Mouse (Mus musculus): ENCODE data around the gene Filip1l. TPM values are rescaled to one million over a fixed set of nuclear protein-coding genes. Genes with fewer than 3 reads are reported as not detected.
A peak's percentile ranks its signal among the peaks of the same experiment; 100 is the strongest.

The Filip1l gene
- polyA plus RNA-seq, 1 experiment: 12.1 TPM

DNA sequence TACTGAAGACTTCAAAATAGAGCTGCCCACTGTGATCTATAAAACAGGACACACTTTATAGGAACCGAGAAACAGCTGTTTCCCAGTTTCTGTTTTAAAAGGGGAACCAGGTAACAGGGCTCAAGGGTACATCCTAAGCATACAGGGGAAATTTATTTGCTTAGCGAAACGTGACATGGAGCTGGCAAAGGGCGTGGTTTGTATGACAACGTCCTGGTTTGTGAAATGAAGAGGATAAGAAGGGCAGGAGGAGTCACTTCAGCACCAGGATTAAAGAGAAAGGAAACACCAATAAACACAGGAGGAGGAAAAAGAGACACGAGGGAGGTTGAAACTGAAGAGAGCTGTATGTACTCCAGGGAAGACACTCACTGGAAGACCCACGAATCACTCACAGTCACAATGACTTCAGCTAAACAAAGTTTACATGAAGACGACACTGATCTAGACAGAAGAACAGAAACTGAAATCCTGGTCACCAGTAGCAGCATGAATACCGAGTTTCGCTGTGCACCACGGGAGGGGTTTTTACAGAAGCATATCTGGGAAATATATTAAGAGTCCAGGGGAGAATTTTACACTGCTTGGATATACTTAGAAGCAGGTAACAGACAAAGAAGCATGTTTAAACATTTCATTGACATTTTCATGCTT lies 16.0 kb upstream of the Filip1l start:
- Histone ChIP-seq H3K4me2 (ENCODE audit: low read depth) (peak overlapping the region; percentile 21), H3K79me2 (ENCODE audit: control insufficient read depth, insufficient read depth) (no peaks in the 10 kb centered on the region), H3K27me3 (ENCODE audit: control insufficient read depth, insufficient read depth, insufficient read length) (no peaks in the 10 kb centered on the region), H3K4me3 (no peak overlapping the region), H3ac (ENCODE audit: control insufficient read depth, insufficient read length) (no peak overlapping the region), H3K36me3 (ENCODE audit: control insufficient read depth, insufficient read depth) (no peaks in the 10 kb centered on the region)
- TF ChIP-seq REST (IDR thresholded peaks at IDR 0.05; ENCODE audit: insufficient read depth, insufficient read length) (no peak), MYOG (IDR thresholded peaks at IDR 0.05; ENCODE audit: control insufficient read depth in 1 of 3, insufficient read depth in 1 of 3, insufficient read length in 2 of 3, low read depth in 2 of 3) (no peak), TCF3 (IDR thresholded peaks at IDR 0.05; ENCODE audit: insufficient read length, low read depth) (no peak), SRF (IDR thresholded peaks at IDR 0.05; ENCODE audit: control insufficient read depth, insufficient read length, low read depth) (no peak), MYOD1 (IDR thresholded peaks at IDR 0.05; ENCODE audit: control insufficient read depth in 1 of 3, insufficient read length in 2 of 3, low read depth in 2 of 3) (no peak), MAX (IDR thresholded peaks at IDR 0.05; ENCODE audit: low read depth) (no peak), USF1 (IDR thresholded peaks at IDR 0.05; ENCODE audit: low read depth) (no peak), TCF12 (IDR thresholded peaks at IDR 0.05; ENCODE audit: insufficient read depth, poor library complexity, severe bottlenecking) (no peak), CEBPB (IDR thresholded peaks at IDR 0.05; ENCODE audit: insufficient read depth, poor library complexity, severe bottlenecking) (no peak), POLR2A (IDR thresholded peaks at IDR 0.05; ENCODE audit: insufficient read length, low read depth) (no peak), E2F4 (IDR thresholded peaks at IDR 0.05; ENCODE audit: insufficient read depth) (no peak), POLR2AphosphoS2 (IDR thresholded peaks at IDR 0.05; ENCODE audit: insufficient read length, low read depth) (no peak)

DNA sequence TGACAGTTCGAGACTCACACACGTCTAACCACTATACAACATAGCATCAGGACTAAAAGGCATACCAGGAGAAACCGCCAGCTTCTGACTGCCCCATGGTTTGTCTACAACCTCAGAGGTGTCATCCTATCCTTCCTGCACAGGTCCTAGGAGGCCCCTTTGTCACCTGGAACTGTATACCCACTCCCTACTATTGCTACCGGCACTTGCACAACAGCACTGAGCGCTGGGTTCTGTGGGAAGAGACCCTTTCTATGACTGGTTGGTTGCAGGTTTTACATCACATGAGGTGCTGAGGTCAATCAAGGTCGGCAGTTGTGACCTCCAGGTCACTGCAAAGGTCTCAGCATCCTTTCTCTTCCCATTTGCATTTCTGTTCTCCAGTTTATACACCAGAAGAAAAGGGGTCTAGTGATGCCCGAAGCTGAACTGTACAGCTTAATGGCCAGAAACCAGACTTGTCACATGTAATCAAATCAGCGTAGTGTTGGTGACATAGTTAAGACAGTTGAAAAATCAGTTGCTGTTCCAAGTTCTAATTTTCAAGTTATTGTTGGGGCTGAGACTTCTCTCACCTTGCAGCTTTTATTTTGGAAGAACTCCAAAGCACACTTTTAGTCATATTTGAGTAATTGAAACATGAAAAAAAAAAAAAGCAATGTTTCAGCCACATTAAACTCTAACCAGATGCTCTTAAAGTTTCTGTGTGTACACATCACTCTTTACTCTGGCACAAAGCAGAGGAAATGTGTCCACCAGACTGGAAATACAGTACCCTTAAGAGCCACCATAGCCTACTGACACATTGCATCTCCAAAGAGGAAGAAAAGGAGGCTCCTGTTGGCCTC lies 12.9 kb upstream of the Filip1l start:
- H3K27me3 ChIP-seq (ENCODE audit: control insufficient read depth, insufficient read depth, insufficient read length): no peaks in the 10 kb centered on the region
- no peak overlapping the region for H3K4me2 ChIP-seq (ENCODE audit: low read depth)
- TF ChIP-seq POLR2A (IDR thresholded peaks at IDR 0.05; ENCODE audit: insufficient read length, low read depth): no peak
- H3K79me2 ChIP-seq (ENCODE audit: control insufficient read depth, insufficient read depth): no peaks in the 10 kb centered on the region
- no peak overlapping the region for H3K4me3 ChIP-seq
- no peaks in the 10 kb centered on the region for H3K36me3 ChIP-seq (ENCODE audit: control insufficient read depth, insufficient read depth)
- no peak overlapping the region for H3ac ChIP-seq (ENCODE audit: control insufficient read depth, insufficient read length)

DNA sequence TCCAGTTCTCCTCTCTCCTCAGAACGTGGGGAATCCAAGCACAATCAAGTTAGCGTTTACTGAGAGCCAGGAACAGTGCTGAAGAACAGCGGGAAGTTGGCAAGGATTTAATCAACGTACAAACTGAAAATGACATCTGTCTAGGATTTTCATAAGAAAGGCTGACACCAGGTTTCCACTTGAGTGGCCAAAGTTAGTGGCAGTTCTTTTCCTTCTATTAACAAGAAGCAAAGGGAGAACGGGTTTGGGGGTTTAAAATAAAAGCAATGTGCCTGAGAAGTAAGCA lies 12.3 kb upstream of the Filip1l start:
- Histone ChIP-seq H3ac (ENCODE audit: control insufficient read depth, insufficient read length) (no peak overlapping the region), H3K79me2 (ENCODE audit: control insufficient read depth, insufficient read depth) (no peaks in the 10 kb centered on the region), H3K36me3 (ENCODE audit: control insufficient read depth, insufficient read depth) (no peaks in the 10 kb centered on the region), H3K27me3 (ENCODE audit: control insufficient read depth, insufficient read depth, insufficient read length) (no peaks in the 10 kb centered on the region), H3K4me3 (no peak overlapping the region), H3K4me2 (ENCODE audit: low read depth) (no peak overlapping the region)
- TF ChIP-seq SRF (IDR thresholded peaks at IDR 0.05; ENCODE audit: control insufficient read depth, insufficient read length, low read depth): no peak

DNA sequence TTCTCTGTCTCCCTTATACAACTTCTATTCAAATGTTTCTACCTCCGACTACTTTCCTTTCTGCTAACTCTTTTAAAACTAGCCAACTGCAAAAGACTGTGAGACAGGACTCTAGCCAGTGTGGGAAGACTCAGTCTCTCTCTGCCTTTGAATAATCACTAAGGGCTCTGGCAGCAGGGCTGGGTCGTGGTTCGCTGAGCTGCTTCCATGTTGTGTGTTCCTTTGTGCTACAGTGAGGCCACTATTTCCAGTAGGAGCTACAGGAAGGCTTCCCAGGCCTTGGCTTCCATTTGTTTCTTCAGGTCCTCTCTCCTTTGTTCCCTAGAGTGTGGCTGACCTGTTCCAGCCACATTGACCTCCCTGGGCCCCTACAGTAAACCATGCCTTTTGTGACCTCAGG lies 6.6 kb upstream of the Filip1l start:
- no peaks in the 10 kb centered on the region for H3K27me3 ChIP-seq (ENCODE audit: control insufficient read depth, insufficient read depth, insufficient read length)
- H3K4me3 ChIP-seq: no peak overlapping the region
- H3K36me3 ChIP-seq (ENCODE audit: control insufficient read depth, insufficient read depth): no peaks in the 10 kb centered on the region
- no peak overlapping the region for H3ac ChIP-seq (ENCODE audit: control insufficient read depth, insufficient read length)
- no peak for TF ChIP-seq TCF12 (IDR thresholded peaks at IDR 0.05; ENCODE audit: insufficient read depth, poor library complexity, severe bottlenecking)
- TF ChIP-seq USF1 (IDR thresholded peaks at IDR 0.05; ENCODE audit: low read depth): no peak
- TF ChIP-seq REST (IDR thresholded peaks at IDR 0.05; ENCODE audit: insufficient read depth, insufficient read length): no peak
- TF ChIP-seq MYOG (IDR thresholded peaks at IDR 0.05; ENCODE audit: control insufficient read depth in 1 of 3, insufficient read depth in 1 of 3, insufficient read length in 2 of 3, low read depth in 2 of 3): no peak
- TF ChIP-seq CEBPB (IDR thresholded peaks at IDR 0.05; ENCODE audit: insufficient read depth, poor library complexity, severe bottlenecking): no peak
- TF ChIP-seq MYOD1 (IDR thresholded peaks at IDR 0.05; ENCODE audit: control insufficient read depth in 1 of 3, insufficient read length in 2 of 3, low read depth in 2 of 3): no peak
- TF ChIP-seq POLR2A (IDR thresholded peaks at IDR 0.05; ENCODE audit: insufficient read length, low read depth): no peak
- no peak for TF ChIP-seq TCF3 (IDR thresholded peaks at IDR 0.05; ENCODE audit: insufficient read length, low read depth)
- TF ChIP-seq MAX (IDR thresholded peaks at IDR 0.05; ENCODE audit: low read depth): no peak
- no peak for TF ChIP-seq SRF (IDR thresholded peaks at IDR 0.05; ENCODE audit: control insufficient read depth, insufficient read length, low read depth)
- TF ChIP-seq E2F4 (IDR thresholded peaks at IDR 0.05; ENCODE audit: insufficient read depth): no peak
- no peak for TF ChIP-seq POLR2AphosphoS2 (IDR thresholded peaks at IDR 0.05; ENCODE audit: insufficient read length, low read depth)
- no peaks in the 10 kb centered on the region for H3K79me2 ChIP-seq (ENCODE audit: control insufficient read depth, insufficient read depth)
- H3K4me2 ChIP-seq (ENCODE audit: low read depth): no peak overlapping the region

DNA sequence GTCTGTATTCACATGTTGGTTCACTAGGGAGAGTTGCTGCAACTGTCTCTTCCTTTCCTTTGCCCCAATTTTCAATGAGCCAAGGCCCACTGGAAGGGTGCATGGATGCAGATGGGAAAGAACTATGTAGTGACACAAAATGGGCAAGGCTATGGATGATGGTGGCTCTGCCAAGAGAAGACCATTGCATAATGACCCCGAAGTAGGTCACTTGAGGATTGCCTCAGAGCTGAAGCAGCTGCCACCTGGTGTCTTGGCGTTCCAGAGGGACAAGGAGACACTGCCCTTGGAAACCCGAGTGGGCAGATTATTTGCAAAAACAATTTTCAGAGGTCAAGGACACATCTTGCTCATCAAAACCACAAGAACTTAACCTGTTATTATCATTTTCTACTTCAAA lies 3.9 kb upstream of the Filip1l start:
- no peak overlapping the region for H3ac ChIP-seq (ENCODE audit: control insufficient read depth, insufficient read length)
- TF ChIP-seq MYOG (IDR thresholded peaks at IDR 0.05; ENCODE audit: control insufficient read depth in 1 of 3, insufficient read depth in 1 of 3, insufficient read length in 2 of 3, low read depth in 2 of 3): peak in 2 of 3 experiments; percentile 5 to 55
- peak in 2 of 3 experiments; percentile 43 to 78 for TF ChIP-seq MYOD1 (IDR thresholded peaks at IDR 0.05; ENCODE audit: control insufficient read depth in 1 of 3, insufficient read length in 2 of 3, low read depth in 2 of 3)
- TF ChIP-seq POLR2A (IDR thresholded peaks at IDR 0.05; ENCODE audit: insufficient read length, low read depth): no peak
- no peaks in the 10 kb centered on the region for H3K36me3 ChIP-seq (ENCODE audit: control insufficient read depth, insufficient read depth)
- no peaks in the 10 kb centered on the region for H3K79me2 ChIP-seq (ENCODE audit: control insufficient read depth, insufficient read depth)
- H3K4me3 ChIP-seq: no peak overlapping the region
- no peak overlapping the region for H3K4me2 ChIP-seq (ENCODE audit: low read depth)
- no peaks in the 10 kb centered on the region for H3K27me3 ChIP-seq (ENCODE audit: control insufficient read depth, insufficient read depth, insufficient read length)
